Mouse (Mus musculus): ENCODE results near the gene Prrg3.
"Not testable (repeated sequence)": the region's sequence is repeated elsewhere in the genome, so short reads cannot be mapped to it uniquely, and the experiment has no call there.

Gene Prrg3

GRCm38 (mm10) chrX:71962073-71963051 lies at the start of gene Prrg3:
Prrg3 (plus strand) TSS chrX:71962624.
- peak; percentile 30 for DNase-seq (ENCODE audit: low spot score)

GRCm38 (mm10) chrX:71946631-71947030 lies 15.8 kb upstream of the Prrg3 start:
- peak; percentile 27 for DNase-seq (ENCODE audit: low spot score)

GRCm38 (mm10) chrX:71958366-71958765 lies 4.1 kb upstream of the Prrg3 start:
- DNase-seq (ENCODE audit: low spot score) = no peak

- no peak for DNase-seq (ENCODE audit: low spot score)
Measured at GRCm38 (mm10) chrX:71963275-71963912, 970 bp downstream of the Prrg3 start.

GRCm38 (mm10) chrX:71968216-71968615 lies 5.8 kb downstream of the Prrg3 start:
- DNase-seq (ENCODE audit: low spot score) = no peak

GRCm38 (mm10) chrX:71968816-71969215 lies 6.4 kb downstream of the Prrg3 start:
- no peak for DNase-seq (ENCODE audit: low spot score)

- DNase-seq (ENCODE audit: low spot score) = no peak
Measured at GRCm38 (mm10) chrX:71971325-71971724, 8.9 kb downstream of the Prrg3 start.

- no peak for DNase-seq (ENCODE audit: low spot score)
Measured at GRCm38 (mm10) chrX:71972686-71973085, 10.3 kb downstream of the Prrg3 start, which contains the start of gene Fate1. Fate1 (plus strand) TSS chrX:71972986.

- not testable (repeated sequence) for DNase-seq (ENCODE audit: low spot score)
Measured at GRCm38 (mm10) chrX:71977681-71978080, 15.3 kb downstream of the Prrg3 start.

- no peak for DNase-seq (ENCODE audit: low spot score)
Measured at GRCm38 (mm10) chrX:71980443-71980842, 18.0 kb downstream of the Prrg3 start.

GRCm38 (mm10) chrX:71981322-71981721 lies 18.9 kb downstream of the Prrg3 start:
- DNase-seq (ENCODE audit: low spot score) = no peak

- DNase-seq (ENCODE audit: low spot score) = no peak
Measured at GRCm38 (mm10) chrX:71983205-71983604, 20.8 kb downstream of the Prrg3 start.

- peak; percentile 6 for DNase-seq (ENCODE audit: low spot score)
Measured at GRCm38 (mm10) chrX:71983775-71984174, 21.4 kb downstream of the Prrg3 start.

GRCm38 (mm10) chrX:71991549-71991948 lies 29.1 kb downstream of the Prrg3 start, which contains the start of gene Cnga2:
Cnga2 (plus strand) TSS chrX:71991849.
- no peak for DNase-seq (ENCODE audit: low spot score)

- no peak for DNase-seq (ENCODE audit: low spot score)
Measured at GRCm38 (mm10) chrX:71995972-71996371, 33.5 kb downstream of the Prrg3 start.

- no peak for DNase-seq (ENCODE audit: low spot score)
Measured at GRCm38 (mm10) chrX:72009930-72010329, 47.5 kb downstream of the Prrg3 start.

GRCm38 (mm10) chrX:72012236-72012635 lies 49.8 kb downstream of the Prrg3 start:
- DNase-seq (ENCODE audit: low spot score) = no peak

GRCm38 (mm10) chrX:72012804-72013203 lies 50.4 kb downstream of the Prrg3 start:
- peak; percentile 17 for DNase-seq (ENCODE audit: low spot score)

GRCm38 (mm10) chrX:72022241-72022640 lies 59.8 kb downstream of the Prrg3 start:
- no peak for DNase-seq (ENCODE audit: low spot score)
